Mouse (Mus musculus) lung, postnatal 25 days (tissue): ENCODE measurements around the gene Aire.

ENCODE experiments used
- DNase-seq: peaks from one replicate; pipeline ENCODE4 v3.0.0; 2022; ENCODE audit warnings: low spot score

Aire gene

GRCm38 (mm10) chr10:78008169-78008568 is 35.2 kb downstream of the Aire start:
- DNase-seq = no peak

- DNase-seq = no peak
Observed at GRCm38 (mm10) chr10:78007203-78007602, 36.2 kb downstream of the Aire start.

GRCm38 (mm10) chr10:78005791-78006438 is 37.5 kb downstream of the Aire start:
- no peak for DNase-seq

- no peak for DNase-seq
Observed at GRCm38 (mm10) chr10:78004479-78005100, 38.8 kb downstream of the Aire start.

- no peak for DNase-seq
Observed at GRCm38 (mm10) chr10:78002316-78002715, 41.1 kb downstream of the Aire start.

- DNase-seq = no peak
Observed at GRCm38 (mm10) chr10:78001796-78002195, 41.6 kb downstream of the Aire start.

- no peak for DNase-seq
Observed at GRCm38 (mm10) chr10:78000200-78000599, 43.2 kb downstream of the Aire start.

- DNase-seq = no peak
Observed at GRCm38 (mm10) chr10:77995639-77996038, 47.8 kb downstream of the Aire start.

- DNase-seq = no peak
Observed at GRCm38 (mm10) chr10:77985775-77986174, 57.6 kb downstream of the Aire start.

- peak; percentile 73 for DNase-seq
Observed at GRCm38 (mm10) chr10:77984660-77985059, 58.8 kb downstream of the Aire start.
